Mouse (Mus musculus): ENCODE measurements around the gene Gstm3.

- TF ChIP-seq TAL1 (IDR thresholded peaks at IDR 0.05; ENCODE audit: low read length) (no peak), GATA1 (IDR thresholded peaks at IDR 0.05; ENCODE audit: low read length) (no peak)
Observed at GRCm38 (mm10) chr3:107983771-107984170, 14.7 kb upstream of the Gstm3 start.

Data from erythroblast, embryonic 14.5 days (primary cell).